Mouse (Mus musculus) small intestine, adult 2 months (tissue): ENCODE results near the gene Leng1.

ENCODE experiments used
- CTCF ChIP-seq: fragments of 200-500 bp; IDR thresholded peaks from 2 replicates; pipeline ENCODE4 v1.5.1; 2012; ENCODE audit warnings: low read depth, mild to moderate bottlenecking, control low read depth, inconsistent platforms, low read length, moderate library complexity, mixed read lengths; ENCODE audit not compliant: insufficient replicate concordance, insufficient read length; ENCODE audit errors: extremely low read depth
- POLR2A ChIP-seq: fragments of 200-500 bp; IDR thresholded peaks from 2 replicates; pipeline ENCODE4 v1.6.1; 2012; ENCODE audit warnings: low read depth, mild to moderate bottlenecking, control low read depth, inconsistent platforms, low read length, moderate library complexity

DNA sequence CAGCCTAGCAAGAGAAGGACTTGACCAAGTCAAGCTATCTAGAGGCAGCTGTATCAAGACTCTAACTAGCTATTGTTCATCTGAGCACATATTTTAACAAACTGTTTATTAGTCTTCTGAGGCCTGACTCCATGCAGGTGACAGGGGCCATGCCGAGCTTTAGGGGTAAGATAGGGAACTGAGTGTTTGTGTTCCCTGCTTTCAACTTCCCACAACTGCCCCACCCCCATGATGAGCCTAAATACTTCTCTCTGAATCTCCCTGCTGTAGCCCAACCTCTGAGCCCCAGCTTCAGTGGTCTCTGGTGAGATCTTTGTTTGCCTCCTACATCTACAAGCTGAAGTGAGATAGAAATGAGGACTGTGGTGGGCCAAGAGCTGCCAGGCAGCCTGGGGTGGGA is 49.6 kb upstream of the Leng1 start:
- TF ChIP-seq POLR2A (no peak), CTCF (no peak)
